Mouse (Mus musculus) E14TG2a.4 (cell line): ENCODE measurements at regions not wholly inside any gene's neighbourhood (a gene's known extent, or its start where the extent isn't known, plus 50 kb on each side); places are given as distances from the start of the nearest gene placed in this dataset.

Experiments used
- CTCF ChIP-seq: conservative IDR thresholded peaks from 2 replicates; pipeline ENCODE4 v1.5.1; 2014; ENCODE audit warnings: low read length
- NANOG ChIP-seq: IDR thresholded peaks from 2 replicates; pipeline ENCODE4 v1.6.1; 2014; ENCODE audit warnings: borderline replicate concordance, low read length, mixed read lengths

DNA sequence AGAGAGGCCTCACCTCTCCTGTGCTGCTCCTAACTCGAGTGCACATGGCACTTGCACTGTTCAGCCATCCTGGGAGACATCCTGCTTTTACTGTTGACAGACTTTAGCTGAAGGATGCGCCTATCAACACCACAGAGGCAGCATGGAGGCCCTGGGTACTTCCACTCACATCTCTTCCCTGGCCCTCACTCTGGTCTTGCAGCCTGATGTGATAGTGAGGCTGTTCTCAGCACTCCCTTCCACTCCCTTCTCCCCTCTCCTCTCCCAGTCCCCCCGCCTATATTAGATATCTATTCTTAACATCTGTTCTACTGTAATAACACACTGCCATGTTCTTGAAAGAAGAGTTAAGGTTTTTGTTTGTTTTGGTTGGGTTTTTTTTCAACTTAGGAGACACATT is 50.2 kb upstream of the Bod1 start:
- TF ChIP-seq CTCF: no peak
- TF ChIP-seq NANOG: no peak
